Mouse (Mus musculus) bone marrow macrophage, adult 2 months (primary cell): ENCODE results near the gene Gpa33.

Experiments used
- CTCF ChIP-seq: IDR thresholded peaks from 2 replicates; pipeline ENCODE4 v1.5.1; 2012; ENCODE audit warnings: low read depth, mild to moderate bottlenecking, low read length, moderate library complexity
- POLR2A ChIP-seq: IDR thresholded peaks from 2 replicates; pipeline ENCODE4 v1.6.1; 2012; ENCODE audit warnings: mild to moderate bottlenecking, low read depth, low read length, borderline replicate concordance

- TF ChIP-seq POLR2A (no peak), CTCF (no peak)
Observed at GRCm38 (mm10) chr1:166142369-166142768, 12.3 kb downstream of the Gpa33 start.
